Mouse (Mus musculus) limb, embryonic 10.5 days (tissue): ENCODE data around the gene Mxd1. TPM values are rescaled to one million over a fixed set of nuclear protein-coding genes. Genes with fewer than 3 reads are reported as not detected.

Source experiments
- DNase-seq: peaks from one replicate; pipeline ENCODE4 v3.0.0-alpha.2; 2017; ENCODE audit warnings: low spot score
- H3K27ac ChIP-seq: fragments of 300-500 bp; sonication (generic); 2 replicates; pipeline ENCODE4 v1.5.1; 2016; ENCODE audit warnings: mild to moderate bottlenecking
- H3K27me3 ChIP-seq: fragments of 300-500 bp; sonication (generic); 2 replicates; pipeline ENCODE4 v1.6.1; 2016; ENCODE audit warnings: low read depth, mild to moderate bottlenecking; ENCODE audit not compliant: poor library complexity, severe bottlenecking
- H3K36me3 ChIP-seq: fragments of 300-500 bp; sonication (generic); 2 replicates; pipeline ENCODE4 v1.6.1; 2016; ENCODE audit warnings: mild to moderate bottlenecking, moderate library complexity
- H3K4me1 ChIP-seq: fragments of 300-500 bp; sonication (generic); 2 replicates; pipeline ENCODE4 v1.6.1; 2016
- H3K4me3 ChIP-seq: fragments of 300-500 bp; sonication (generic); 2 replicates; pipeline ENCODE4 v1.5.1; 2016; ENCODE audit warnings: mild to moderate bottlenecking, moderate library complexity
- H3K9me3 ChIP-seq: fragments of 300-500 bp; sonication (generic); replicated peaks from 2 replicates; pipeline ENCODE4 v1.6.1; 2016; ENCODE audit warnings: mild to moderate bottlenecking
- WGBS: fragments of 180-500 bp; shearing (Covaris S2); methylation state at CpG from one replicate; pipeline ENCODE4 v1.1.7; 2016; 5-methylcytosine and 5-hydroxymethylcytosine counted together
- polyA plus RNA-seq: library from polyadenylated mRNA; unstranded; fragments of >200 nt; fragmentation: Nextera tagmentation; extraction: Ambion mirVana; gene quantifications from 2 replicates; pipeline ENCODE4 v1.2.1, GENCODE M21; 2016

Gene Mxd1
- polyA plus RNA-seq, 1 experiment from 2014 or later = 13.5 TPM

- peak overlapping the region; percentile 79 for H3K27ac ChIP-seq
These were observed 323 bp upstream of the Mxd1 start for GRCm38 (mm10) chr6:86669240-86669727.

GRCm38 (mm10) chr6:86667061-86667460, 1.9 kb downstream of the Mxd1 start:
- Histone ChIP-seq H3K27me3 (no peaks in the 10 kb centered on the region), H3K4me1 (peaks cover 30% of the 10 kb centered on the region), H3K4me3 (no peak overlapping the region), H3K36me3 (peaks cover 25% of the 10 kb centered on the region), H3K9me3 (no peaks in the 10 kb centered on the region), H3K27ac (no peak overlapping the region)
- 94% methylated on average over 10 of the region's 10 CpGs for WGBS
- DNase-seq = no peak

More at GRCm38 (mm10) chr6:86669240-86669727, 323 bp upstream of the Mxd1 start:
- Histone ChIP-seq H3K4me1 (peaks cover 30% of the 10 kb centered on the region), H3K36me3 (peaks cover 35% of the 10 kb centered on the region), H3K4me3 (peak overlapping the region; percentile 73), H3K27me3 (no peaks in the 10 kb centered on the region), H3K9me3 (no peaks in the 10 kb centered on the region)
- WGBS = 1% methylated on average over 37 of the region's 37 CpGs
- peak; percentile 99 for DNase-seq

GRCm38 (mm10) chr6:86665560-86666307, 3.2 kb downstream of the Mxd1 start:
- H3K4me1 ChIP-seq = peaks cover 30% of the 10 kb centered on the region
- H3K27ac ChIP-seq = no peak overlapping the region
- H3K36me3 ChIP-seq = peaks cover 20% of the 10 kb centered on the region
- H3K4me3 ChIP-seq = no peak overlapping the region
- no peaks in the 10 kb centered on the region for H3K27me3 ChIP-seq
- no peak for DNase-seq
- H3K9me3 ChIP-seq = no peaks in the 10 kb centered on the region
- WGBS = 70% methylated on average over 17 of the region's 17 CpGs

- peaks cover 30% of the 10 kb centered on the region for H3K4me1 ChIP-seq
- DNase-seq = no peak
- H3K9me3 ChIP-seq = no peaks in the 10 kb centered on the region
- peaks cover 24% of the 10 kb centered on the region for H3K36me3 ChIP-seq
- no peak overlapping the region for H3K4me3 ChIP-seq
- H3K27me3 ChIP-seq = no peaks in the 10 kb centered on the region
- no peak overlapping the region for H3K27ac ChIP-seq
- WGBS = 77% methylated on average over 5 of the region's 5 CpGs
These were observed 3.9 kb downstream of the Mxd1 start for GRCm38 (mm10) chr6:86665076-86665475.

GRCm38 (mm10) chr6:86660161-86660877, 8.6 kb downstream of the Mxd1 start:
- Histone ChIP-seq H3K9me3 (no peaks in the 10 kb centered on the region), H3K27ac (no peak overlapping the region), H3K27me3 (no peaks in the 10 kb centered on the region), H3K4me3 (no peak overlapping the region), H3K36me3 (peaks cover 29% of the 10 kb centered on the region), H3K4me1 (peaks cover 6% of the 10 kb centered on the region; the same call in 1 of the 2 replicates)
- 78% methylated on average over 9 of the region's 9 CpGs for WGBS
- no peak for DNase-seq

- H3K9me3 ChIP-seq = no peaks in the 10 kb centered on the region
- no peak for DNase-seq
- H3K27ac ChIP-seq = no peak overlapping the region
- H3K27me3 ChIP-seq = no peaks in the 10 kb centered on the region
- no peak overlapping the region for H3K4me3 ChIP-seq
- peaks cover 24% of the 10 kb centered on the region for H3K36me3 ChIP-seq
- peaks cover 4% of the 10 kb centered on the region; the same call in 1 of the 2 replicates for H3K4me1 ChIP-seq
- WGBS = 95% methylated on average over 3 of the region's 3 CpGs
These were observed 10.5 kb downstream of the Mxd1 start for GRCm38 (mm10) chr6:86658501-86658900.

- no peak for DNase-seq
- H3K36me3 ChIP-seq = peaks cover 45% of the 10 kb centered on the region
These were observed 14.6 kb downstream of the Mxd1 start for GRCm38 (mm10) chr6:86654270-86654916.

GRCm38 (mm10) chr6:86653026-86653425, 15.9 kb downstream of the Mxd1 start:
- WGBS = 87% methylated on average over 6 of the region's 6 CpGs
- Histone ChIP-seq H3K27me3 (no peaks in the 10 kb centered on the region), H3K4me3 (no peak overlapping the region), H3K27ac (no peak overlapping the region), H3K4me1 (peaks cover 4% of the 10 kb centered on the region; the same call in 1 of the 2 replicates), H3K36me3 (peaks cover 45% of the 10 kb centered on the region), H3K9me3 (no peaks in the 10 kb centered on the region)
- DNase-seq = no peak

More at GRCm38 (mm10) chr6:86654270-86654916, 14.6 kb downstream of the Mxd1 start:
- Histone ChIP-seq H3K27ac (no peak overlapping the region), H3K4me3 (no peak overlapping the region), H3K9me3 (no peaks in the 10 kb centered on the region), H3K27me3 (no peaks in the 10 kb centered on the region), H3K4me1 (peaks cover 4% of the 10 kb centered on the region; the same call in 1 of the 2 replicates)
- 82% methylated on average over 9 of the region's 9 CpGs for WGBS

GRCm38 (mm10) chr6:86646143-86646542, 22.8 kb downstream of the Mxd1 start:
- Histone ChIP-seq H3K27ac (no peak overlapping the region), H3K27me3 (no peaks in the 10 kb centered on the region), H3K4me1 (no peaks in the 10 kb centered on the region), H3K36me3 (peaks cover 24% of the 10 kb centered on the region), H3K9me3 (no peaks in the 10 kb centered on the region), H3K4me3 (no peak overlapping the region)
- no peak for DNase-seq
- WGBS = 82% methylated on average over 7 of the region's 7 CpGs

- 78% methylated on average over 4 of the region's 4 CpGs for WGBS
- no peaks in the 10 kb centered on the region for H3K9me3 ChIP-seq
- H3K36me3 ChIP-seq = peaks cover 18% of the 10 kb centered on the region
- H3K27ac ChIP-seq = no peak overlapping the region
- H3K4me1 ChIP-seq = no peaks in the 10 kb centered on the region
- no peak for DNase-seq
- H3K4me3 ChIP-seq = no peak overlapping the region
- no peaks in the 10 kb centered on the region for H3K27me3 ChIP-seq
These were observed 23.4 kb downstream of the Mxd1 start for GRCm38 (mm10) chr6:86645551-86645950.

GRCm38 (mm10) chr6:86644775-86645400, 24.1 kb downstream of the Mxd1 start:
- Histone ChIP-seq H3K4me1 (no peaks in the 10 kb centered on the region), H3K36me3 (peaks cover 12% of the 10 kb centered on the region), H3K27ac (no peak overlapping the region), H3K9me3 (no peaks in the 10 kb centered on the region), H3K4me3 (no peak overlapping the region), H3K27me3 (no peaks in the 10 kb centered on the region)
- 88% methylated on average over 3 of the region's 3 CpGs for WGBS
- no peak for DNase-seq

GRCm38 (mm10) chr6:86641716-86642115, 27.2 kb downstream of the Mxd1 start:
- Histone ChIP-seq H3K4me1 (peaks cover 11% of the 10 kb centered on the region), H3K9me3 (no peaks in the 10 kb centered on the region), H3K27me3 (no peaks in the 10 kb centered on the region), H3K27ac (no peak overlapping the region), H3K4me3 (no peak overlapping the region), H3K36me3 (no peaks in the 10 kb centered on the region)
- 86% methylated on average over 8 of the region's 8 CpGs for WGBS
- DNase-seq = no peak
